Mouse (Mus musculus): ENCODE results near the gene Pbx1.

DNA sequence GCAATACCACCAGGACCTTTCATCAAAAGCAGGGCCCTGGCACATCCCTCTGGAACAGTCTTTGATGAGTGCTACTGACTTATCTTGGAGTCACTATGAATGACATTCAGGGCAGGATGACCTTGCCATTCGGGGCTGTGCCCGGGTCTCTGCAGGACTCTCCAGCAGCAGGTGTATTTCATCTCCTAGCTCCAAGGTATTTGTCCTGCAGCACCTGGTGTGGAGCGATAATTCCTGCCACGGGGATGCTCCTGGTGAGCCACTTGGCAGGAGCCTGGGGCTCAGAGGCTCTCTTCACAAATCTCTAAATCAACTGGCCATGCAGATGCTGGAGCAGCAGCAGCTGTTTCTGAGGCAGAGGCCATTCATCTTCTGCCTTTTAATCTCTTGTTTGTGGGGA, 340.4 kb downstream of the Pbx1 start:
- TF ChIP-seq CTCF (IDR thresholded peaks at IDR 0.05; ENCODE audit: insufficient read depth, low read length) (no peak), POLR2A (IDR thresholded peaks at IDR 0.05; ENCODE audit: borderline replicate concordance, extremely low read depth, low read depth, low read length) (no peak)

Data from lung, adult 2 months (tissue).